Mouse (Mus musculus): ENCODE results near the gene Lcat.

- TF ChIP-seq CTCF (IDR thresholded peaks at IDR 0.05; ENCODE audit: control insufficient read depth, insufficient read depth, insufficient read length): no peak
- no peak for TF ChIP-seq MYOD1 (IDR thresholded peaks at IDR 0.05; ENCODE audit: control insufficient read depth, insufficient read length, low read depth)
- no peak for TF ChIP-seq MYOG (IDR thresholded peaks at IDR 0.05; ENCODE audit: control insufficient read depth, extremely low read depth, insufficient read length)
- no peak for TF ChIP-seq USF1 (IDR thresholded peaks at IDR 0.05; ENCODE audit: low read depth)
- TF ChIP-seq MAX (IDR thresholded peaks at IDR 0.05): no peak
- TF ChIP-seq CEBPB (IDR thresholded peaks at IDR 0.05; ENCODE audit: low read depth): no peak
- no peak for TF ChIP-seq FOSL1 (IDR thresholded peaks at IDR 0.05; ENCODE audit: insufficient read depth, low read length, poor library complexity, severe bottlenecking)
These were observed 45.2 kb downstream of the Lcat start for GRCm38 (mm10) chr8:105897801-105898480.
